Mouse (Mus musculus) urinary bladder, postnatal 14 days (tissue): Measurements from ENCODE around the gene Pip5k1b.

Experiments used
- DNase-seq: peaks from one replicate; pipeline ENCODE4 v3.0.0; 2021; ENCODE audit warnings: low spot score

The Pip5k1b gene

GRCm38 (mm10) chr19:24336370-24337076 lies 219.1 kb downstream of the Pip5k1b start:
- DNase-seq, result no peak

GRCm38 (mm10) chr19:24335611-24336343 lies 219.9 kb downstream of the Pip5k1b start:
- no peak for DNase-seq

DNA sequence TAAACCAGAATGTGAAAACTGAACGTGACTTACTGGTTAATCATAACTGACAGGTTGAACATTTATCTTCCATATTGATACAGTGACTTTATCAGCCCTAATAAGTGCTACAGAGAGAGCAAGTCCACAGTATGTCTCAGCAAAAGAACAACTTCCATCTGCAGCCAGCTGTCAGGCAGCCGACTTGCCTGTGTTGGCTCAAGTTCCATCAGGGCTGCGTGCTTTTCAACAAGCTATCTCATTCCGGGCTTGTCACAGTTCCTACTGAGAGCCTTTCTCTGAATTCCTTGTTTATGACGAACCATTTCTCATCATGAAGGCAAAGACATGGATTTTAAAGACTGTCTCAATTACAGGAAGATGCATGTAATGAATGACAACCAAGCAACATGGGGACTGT lies 222.7 kb downstream of the Pip5k1b start:
- no peak for DNase-seq

DNA sequence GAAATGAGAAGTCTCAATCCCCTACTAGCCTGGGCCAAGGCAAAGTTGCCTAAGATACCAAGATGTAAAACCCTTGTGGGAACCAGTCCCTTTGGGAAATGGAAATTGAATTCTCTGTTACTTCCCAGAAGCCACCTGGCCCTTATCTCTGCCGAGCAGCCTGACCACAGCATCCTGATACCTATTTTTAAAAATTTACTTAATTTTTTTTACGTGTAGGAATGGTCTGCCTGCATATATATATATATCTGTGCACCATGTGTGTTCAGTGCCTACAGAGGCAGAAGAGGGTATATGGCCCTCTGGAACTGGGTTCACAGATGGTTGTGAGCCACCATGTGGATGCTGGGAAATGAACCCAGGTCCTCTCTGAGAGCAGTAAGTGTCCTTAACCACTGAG lies 224.4 kb downstream of the Pip5k1b start:
- no peak for DNase-seq

GRCm38 (mm10) chr19:24330366-24330765 lies 225.3 kb downstream of the Pip5k1b start:
- no peak for DNase-seq

DNA sequence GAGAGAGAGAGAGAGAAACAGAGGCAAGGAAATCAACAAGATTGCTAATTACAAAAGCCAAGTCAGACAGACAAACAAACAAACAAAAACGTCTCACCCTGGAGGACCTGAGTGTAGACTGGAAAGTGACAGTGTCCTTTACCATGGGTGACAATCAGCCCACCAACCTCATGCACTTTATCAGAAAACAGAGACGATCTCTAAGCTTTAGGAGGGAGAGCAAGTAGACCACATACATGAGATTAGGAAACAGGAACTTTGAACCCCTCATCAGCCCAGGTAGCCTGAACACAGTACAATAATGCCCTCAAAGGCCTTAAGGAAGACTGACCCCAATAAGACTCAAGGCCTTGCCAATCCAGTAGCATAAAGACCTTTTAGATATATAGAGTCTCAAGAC lies 227.8 kb downstream of the Pip5k1b start:
- DNase-seq, result no peak

GRCm38 (mm10) chr19:24326969-24327368 lies 228.7 kb downstream of the Pip5k1b start:
- DNase-seq, result no peak

- no peak for DNase-seq
These were observed 230.0 kb downstream of the Pip5k1b start for GRCm38 (mm10) chr19:24325692-24326091.

DNA sequence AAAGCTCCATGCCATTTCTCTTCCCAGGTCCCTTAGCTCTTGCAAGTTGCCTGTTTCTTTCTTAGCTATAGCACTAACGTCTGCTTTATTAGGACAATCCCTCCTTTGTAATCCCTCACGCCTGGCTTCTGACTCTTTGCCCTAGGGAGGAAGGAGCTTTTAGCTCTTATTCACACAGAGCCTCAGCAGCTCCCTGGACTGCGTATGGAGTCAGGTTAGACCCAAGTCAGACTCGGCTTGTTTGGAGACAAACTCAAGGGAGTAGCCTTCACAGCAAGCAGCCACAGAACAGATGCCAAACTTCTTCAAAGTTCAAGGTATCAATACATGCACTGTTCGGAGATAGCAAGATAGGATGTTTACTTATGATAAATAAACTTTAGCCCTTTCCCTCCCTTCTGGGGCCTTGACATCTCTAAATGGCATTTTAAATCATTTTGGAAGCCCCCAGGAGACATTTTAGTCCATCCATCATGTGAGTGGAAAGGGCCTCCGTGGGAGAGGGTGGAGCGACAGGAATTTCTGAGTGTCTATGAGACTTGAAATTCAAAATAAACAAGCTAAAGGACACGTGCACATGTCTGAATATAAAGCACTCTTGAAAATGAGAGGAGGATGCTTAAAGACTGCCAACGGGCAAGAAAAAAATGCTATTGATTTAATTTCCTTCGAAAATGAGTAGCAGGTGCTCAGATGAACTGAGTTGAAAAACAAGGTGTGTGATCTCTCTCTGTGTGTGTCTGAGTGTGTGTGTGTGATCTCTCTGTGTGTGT lies 231.6 kb downstream of the Pip5k1b start:
- no peak for DNase-seq

GRCm38 (mm10) chr19:24321900-24322311 lies 233.8 kb downstream of the Pip5k1b start:
- DNase-seq, result no peak

GRCm38 (mm10) chr19:24321211-24321899 lies 234.3 kb downstream of the Pip5k1b start:
- no peak for DNase-seq

DNA sequence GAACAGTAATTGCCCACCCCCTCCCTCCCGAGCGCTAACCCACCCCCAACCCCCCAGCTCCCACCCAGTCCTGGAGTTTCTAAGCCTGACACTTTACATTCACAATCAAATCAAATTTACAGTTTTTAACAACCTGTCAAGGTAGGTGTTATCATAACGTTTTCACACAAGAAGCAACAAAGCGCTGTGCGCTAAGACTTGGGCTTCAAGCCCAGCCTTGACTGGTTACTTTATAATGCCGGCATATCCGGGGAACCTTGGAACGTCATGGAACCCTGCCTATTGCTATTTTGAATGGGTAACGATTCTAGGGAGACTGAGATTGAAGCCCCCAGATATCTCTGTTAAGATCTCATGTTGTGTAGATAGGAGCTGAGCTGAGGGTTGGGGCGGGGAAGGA lies 237.5 kb downstream of the Pip5k1b start:
- no peak for DNase-seq

DNA sequence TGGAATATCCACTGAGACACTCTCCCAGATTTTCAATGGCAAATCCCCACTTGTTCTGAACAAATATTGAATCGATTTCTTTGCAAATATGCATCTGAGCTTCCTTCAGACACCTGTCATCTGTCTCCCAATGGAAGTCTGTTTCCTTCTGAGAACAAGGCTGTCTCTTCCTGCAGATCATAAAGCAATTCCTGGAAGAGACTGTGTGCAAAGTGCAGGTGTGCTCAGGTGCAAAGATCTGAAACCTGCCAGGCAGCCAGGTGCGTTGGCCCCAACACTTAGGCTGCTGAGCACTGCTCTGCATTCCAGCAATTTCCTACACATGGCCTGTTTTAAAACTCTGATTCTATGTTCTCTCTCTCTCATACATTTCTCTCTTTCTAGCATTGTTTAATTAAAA lies 237.9 kb downstream of the Pip5k1b start:
- no peak for DNase-seq

- no peak for DNase-seq
These were observed 238.6 kb downstream of the Pip5k1b start for GRCm38 (mm10) chr19:24317038-24317591.

GRCm38 (mm10) chr19:24316060-24316725 lies 239.5 kb downstream of the Pip5k1b start:
- DNase-seq, result no peak

DNA sequence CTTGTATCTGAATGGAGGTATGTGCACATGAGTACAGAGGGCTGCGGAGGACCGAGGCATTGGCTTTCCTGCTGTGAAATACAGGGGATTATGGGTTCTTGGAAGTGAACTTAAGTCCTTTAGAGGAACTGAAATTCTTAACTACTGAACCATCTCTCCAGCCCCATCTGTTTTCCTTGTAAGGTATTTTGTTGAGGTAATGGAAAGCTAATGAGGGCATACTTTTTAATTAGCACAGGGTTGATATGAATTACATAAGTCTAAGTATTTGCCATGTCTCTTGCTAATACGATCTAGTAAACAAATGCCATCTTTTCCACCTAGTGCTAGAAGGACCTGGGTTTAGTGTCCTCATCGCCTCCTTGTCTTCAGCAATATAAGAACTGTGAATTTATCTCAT lies 240.4 kb downstream of the Pip5k1b start:
- no peak for DNase-seq

DNA sequence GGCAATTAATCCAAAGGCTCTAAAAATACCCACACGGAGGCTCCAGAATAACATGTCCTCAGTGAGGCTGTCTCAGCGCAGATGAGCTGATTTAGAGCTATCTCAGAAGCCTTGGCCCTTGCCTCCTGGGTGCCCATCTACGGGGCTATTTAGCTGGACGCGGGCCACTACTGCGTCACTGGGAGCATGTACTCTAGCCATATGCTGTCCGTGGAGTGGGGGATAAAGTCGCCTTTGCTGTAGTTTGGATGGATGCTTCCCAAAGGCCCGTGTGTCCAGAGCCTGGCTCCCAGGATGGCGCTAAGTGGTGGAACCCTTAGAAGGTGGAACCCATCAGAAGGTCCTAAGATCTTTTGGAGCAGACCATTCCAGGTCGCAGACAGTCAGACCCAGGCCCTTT lies 241.0 kb downstream of the Pip5k1b start:
- DNase-seq, result no peak

DNA sequence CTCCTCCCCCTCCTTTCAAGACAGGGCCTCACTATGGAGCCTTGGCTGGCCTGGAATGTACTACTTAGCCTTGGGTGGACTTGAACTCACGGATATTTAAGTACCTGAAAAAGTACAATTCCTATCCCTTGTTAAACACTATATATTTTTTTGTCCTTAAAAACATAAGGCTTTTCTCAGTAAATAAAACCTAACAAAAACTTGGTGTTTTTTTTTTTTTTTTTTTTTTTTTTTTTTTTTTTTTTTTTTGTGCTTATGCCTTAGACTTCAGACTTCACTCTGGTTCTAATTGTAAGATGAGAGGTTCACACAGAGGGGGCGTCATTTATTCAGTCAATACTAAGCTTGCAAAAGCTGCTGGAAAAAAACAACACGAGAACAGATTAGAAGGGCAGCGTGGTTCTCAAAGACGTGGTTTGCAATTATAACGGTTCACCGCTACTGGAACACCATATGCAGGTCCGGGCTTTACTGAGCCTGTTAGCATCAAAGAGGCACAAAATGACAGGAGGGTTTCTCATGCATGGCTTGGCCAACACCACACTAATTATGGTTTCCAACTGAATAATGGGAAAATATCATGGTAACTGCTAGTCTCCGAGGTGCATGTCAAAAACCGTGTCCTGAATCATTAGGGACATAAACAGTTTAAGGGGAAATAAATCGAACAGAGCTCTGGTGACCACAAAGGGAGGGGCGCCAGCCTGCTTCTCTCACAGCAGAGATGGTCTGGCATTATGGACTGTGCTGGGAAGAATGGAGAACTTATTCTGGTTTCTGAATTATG lies 242.9 kb downstream of the Pip5k1b start:
- DNase-seq, result no peak

DNA sequence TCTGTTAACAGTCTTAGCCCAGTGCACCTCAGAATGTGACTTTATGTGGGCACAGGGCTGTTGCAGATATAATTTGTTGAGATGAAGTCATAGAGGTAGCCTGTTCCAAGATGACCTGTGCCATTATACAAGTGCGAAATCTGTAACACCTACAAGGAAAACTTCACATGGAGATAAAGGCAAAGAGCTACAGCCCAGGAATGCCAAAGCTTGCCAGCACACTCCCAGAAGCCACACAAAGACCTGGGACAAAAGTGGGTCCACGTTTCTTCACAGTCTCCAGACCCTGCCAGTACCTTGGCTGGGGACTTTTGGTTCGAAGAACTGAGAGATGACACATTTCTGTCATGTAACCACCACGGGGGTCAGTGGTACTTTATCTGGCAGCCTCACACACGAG lies 243.6 kb downstream of the Pip5k1b start:
- DNase-seq, result no peak

DNA sequence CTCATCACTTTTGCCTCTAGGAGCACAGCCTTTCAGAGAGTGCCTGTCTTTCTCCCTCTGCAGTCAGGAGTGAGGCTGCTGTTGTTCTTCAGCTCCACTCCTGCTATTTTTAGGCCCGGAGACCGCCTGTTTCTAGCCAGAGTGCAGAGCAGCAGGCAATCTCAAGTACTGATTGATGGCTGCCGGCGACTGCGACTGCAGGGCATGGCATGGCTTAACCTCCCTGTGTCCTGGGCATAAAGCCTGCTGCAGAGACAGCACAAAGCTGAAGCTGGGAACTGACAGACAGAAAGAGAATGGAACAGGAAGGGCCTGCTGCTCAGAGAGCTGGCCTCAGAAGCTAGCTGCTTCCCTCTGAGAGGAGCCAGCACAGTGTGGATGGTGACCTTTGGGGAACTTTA lies 247.4 kb downstream of the Pip5k1b start:
- no peak for DNase-seq
